Comparison of ENCODE assay signal across 14 mouse cellular contexts in the genomic region with DNA sequence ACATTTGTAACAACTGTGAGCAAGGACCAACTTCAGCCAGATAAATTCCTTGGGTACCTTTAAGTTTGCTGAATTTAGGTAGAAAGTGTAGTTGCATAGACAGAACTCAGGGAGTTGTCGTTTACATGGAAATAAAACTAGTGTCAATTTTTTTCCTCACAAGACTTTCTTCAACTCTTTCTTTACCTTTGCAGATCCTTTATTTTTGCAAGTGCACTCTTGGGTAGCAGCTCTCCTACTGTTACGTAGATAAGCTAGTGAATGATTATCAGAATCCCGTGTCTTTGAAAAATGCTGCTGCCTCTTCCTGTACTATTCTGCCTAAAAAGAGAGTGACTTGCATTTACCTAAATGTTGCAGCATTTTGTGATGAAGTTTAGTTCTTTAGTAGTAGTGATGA. TPM values are rescaled to one million over a fixed set of nuclear protein-coding genes. Genes with fewer than 3 reads are reported as not detected.
"Had no signal": no experiment of that assay in that cellular context is flagged by ENCODE, and none has a peak within 500 bp of the region (broad histone marks: within the 10 kb centered on the region; RNA-seq: fewer than 3 reads in every experiment).

No protein-coding gene starts in this region.

- DNase-seq: kidney, adult 18-20 months; kidney, postnatal 10 days; layer of hippocampus, postnatal 36 days; lung, postnatal 14 days; right cerebral cortex, adult 18-20 months; thymus, adult 18-20 months; thymus, postnatal 14 days had no signal

- H3K9ac ChIP-seq: intestine, embryonic 15.5 days; limb, embryonic 15.5 days; lung, embryonic 15.5 days; midbrain, embryonic 12.5 days; neural tube, embryonic 13.5 days had no signal

- H3K36me3 ChIP-seq: intestine, embryonic 15.5 days; limb, embryonic 15.5 days; lung, embryonic 15.5 days; midbrain, embryonic 12.5 days; neural tube, embryonic 13.5 days had no signal

- H3K27ac ChIP-seq: intestine, embryonic 15.5 days; limb, embryonic 15.5 days; lung, embryonic 15.5 days; midbrain, embryonic 12.5 days; neural tube, embryonic 13.5 days had no signal

- H3K9me3 ChIP-seq: intestine, embryonic 15.5 days; limb, embryonic 15.5 days; lung, embryonic 15.5 days; midbrain, embryonic 12.5 days; neural tube, embryonic 13.5 days had no signal

- H3K27me3 ChIP-seq: intestine, embryonic 15.5 days; limb, embryonic 15.5 days; lung, embryonic 15.5 days; midbrain, embryonic 12.5 days; neural tube, embryonic 13.5 days had no signal

- H3K4me3 ChIP-seq: intestine, embryonic 15.5 days; limb, embryonic 15.5 days; lung, embryonic 15.5 days; midbrain, embryonic 12.5 days; neural tube, embryonic 13.5 days had no signal

- ATAC-seq: intestine, embryonic 15.5 days; midbrain, embryonic 16.5 days had no signal

- H3K4me2 ChIP-seq: intestine, embryonic 15.5 days; limb, embryonic 15.5 days; lung, embryonic 15.5 days; midbrain, embryonic 12.5 days; neural tube, embryonic 13.5 days had no signal

RNA-seq across cellular contexts. Expression of a gene that starts 54.0 kb away (rescaled TPM):
- total RNA-seq: megakaryocyte-erythroid progenitor cell, adult 5-6 weeks had no signal
